Mouse (Mus musculus): Measurements from ENCODE around the gene Anxa9.
A peak's percentile ranks its signal among the peaks of the same experiment; 100 is the strongest.
"Not testable (repeated sequence)": the region's sequence is repeated elsewhere in the genome, so short reads cannot be mapped to it uniquely, and the experiment has no call there.

Anxa9 gene

GRCm38 (mm10) chr3:95307100-95307499, at the start of gene Anxa9:
Anxa9 (minus strand) TSS chr3:95307176.
- DNase-seq (ENCODE audit: low spot score) = no peak

- not testable (repeated sequence) for DNase-seq (ENCODE audit: low spot score)
These were observed 49.1 kb upstream of the Anxa9 start for GRCm38 (mm10) chr3:95355911-95356544.

GRCm38 (mm10) chr3:95349491-95349890, 42.5 kb upstream of the Anxa9 start:
- no peak for DNase-seq (ENCODE audit: low spot score)

- not testable (repeated sequence) for DNase-seq (ENCODE audit: low spot score)
These were observed 41.4 kb upstream of the Anxa9 start for GRCm38 (mm10) chr3:95348343-95348742.

- no peak for DNase-seq (ENCODE audit: low spot score)
These were observed 39.5 kb upstream of the Anxa9 start for GRCm38 (mm10) chr3:95346454-95346853.

- not testable (repeated sequence) for DNase-seq (ENCODE audit: low spot score)
These were observed 36.5 kb upstream of the Anxa9 start for GRCm38 (mm10) chr3:95343356-95344000.

- no peak for DNase-seq (ENCODE audit: low spot score)
These were observed 31.3 kb upstream of the Anxa9 start for GRCm38 (mm10) chr3:95338251-95338650.

- DNase-seq (ENCODE audit: low spot score) = no peak
These were observed 30.4 kb upstream of the Anxa9 start for GRCm38 (mm10) chr3:95337345-95337744.

- DNase-seq (ENCODE audit: low spot score) = no peak
These were observed 24.6 kb upstream of the Anxa9 start for GRCm38 (mm10) chr3:95331528-95331927.

GRCm38 (mm10) chr3:95328803-95329404, 21.9 kb upstream of the Anxa9 start:
- DNase-seq (ENCODE audit: low spot score) = no peak

- no peak for DNase-seq (ENCODE audit: low spot score)
These were observed 17.6 kb upstream of the Anxa9 start for GRCm38 (mm10) chr3:95324454-95325144.

- DNase-seq (ENCODE audit: low spot score) = no peak
These were observed 16.5 kb upstream of the Anxa9 start for GRCm38 (mm10) chr3:95323429-95323828.

GRCm38 (mm10) chr3:95319701-95320625, 13.0 kb upstream of the Anxa9 start:
- no peak for DNase-seq (ENCODE audit: low spot score)

- DNase-seq (ENCODE audit: low spot score) = no peak
These were observed 12.1 kb upstream of the Anxa9 start for GRCm38 (mm10) chr3:95319110-95319509.

- peak; percentile 38 for DNase-seq (ENCODE audit: low spot score)
These were observed 11.6 kb upstream of the Anxa9 start for GRCm38 (mm10) chr3:95318548-95318947.

- DNase-seq (ENCODE audit: low spot score) = peak; percentile 62
These were observed 10.6 kb upstream of the Anxa9 start for GRCm38 (mm10) chr3:95317414-95318080.

GRCm38 (mm10) chr3:95315844-95316550, 9.0 kb upstream of the Anxa9 start:
- DNase-seq (ENCODE audit: low spot score) = no peak

- DNase-seq (ENCODE audit: low spot score) = peak; percentile 95
These were observed 8.3 kb upstream of the Anxa9 start for GRCm38 (mm10) chr3:95315094-95315843.

- no peak for DNase-seq (ENCODE audit: low spot score)
These were observed 7.6 kb upstream of the Anxa9 start, which contains the start of gene Cers2 for GRCm38 (mm10) chr3:95314486-95315093. Cers2 (plus strand) TSS chr3:95314791.
